Mouse (Mus musculus) testis, adult 2 months (tissue): ENCODE measurements around the gene Pam.

ENCODE experiments used
- CTCF ChIP-seq: fragments of 200-500 bp; IDR thresholded peaks from 2 replicates; pipeline ENCODE4 v1.5.1; 2012; ENCODE audit warnings: low read depth, mild to moderate bottlenecking, inconsistent platforms, low read length, moderate library complexity; ENCODE audit not compliant: control insufficient read depth, insufficient read depth, insufficient replicate concordance
- POLR2A ChIP-seq: fragments of 200-500 bp; IDR thresholded peaks from 2 replicates; pipeline ENCODE4 v1.6.1; 2012; ENCODE audit warnings: low read depth, mild to moderate bottlenecking, inconsistent platforms, low read length, moderate library complexity; ENCODE audit not compliant: control insufficient read depth

- TF ChIP-seq CTCF (no peak), POLR2A (no peak)
These were observed 335.6 kb downstream of the Pam start for GRCm38 (mm10) chr1:97759841-97760240.
